Mouse (Mus musculus): ENCODE data around the gene Lhx8. TPM values are rescaled to one million over a fixed set of nuclear protein-coding genes. Genes with fewer than 3 reads are reported as not detected.
A peak's percentile ranks its signal among the peaks of the same experiment; 100 is the strongest.

The Lhx8 gene
- polyA plus RNA-seq, 1 experiment = 0.95 TPM

GRCm38 (mm10) chr3:154331003-154331340, 513 bp upstream of the Lhx8 start:
- H3K27me3 ChIP-seq (ENCODE audit: control insufficient read depth, insufficient read depth, low read length) = peaks cover 16% of the 10 kb centered on the region
- H3K36me3 ChIP-seq (ENCODE audit: control insufficient read depth, insufficient read depth, low read length) = no peaks in the 10 kb centered on the region
- no peak for TF ChIP-seq CTCF (IDR thresholded peaks at IDR 0.05; ENCODE audit: control insufficient read depth, insufficient read depth, insufficient replicate concordance, low read depth, low read length)
- TF ChIP-seq POLR2A (IDR thresholded peaks at IDR 0.05; ENCODE audit: control insufficient read depth, low read depth, low read length) = no peak
- no peak overlapping the region for H3K27ac ChIP-seq (ENCODE audit: control insufficient read depth, insufficient read depth, low read depth, low read length)
- H3K4me1 ChIP-seq (ENCODE audit: control insufficient read depth, insufficient read depth, low read length) = peaks cover 14% of the 10 kb centered on the region
- no peak overlapping the region for H3K4me3 ChIP-seq (ENCODE audit: control insufficient read depth, low read depth, low read length)

GRCm38 (mm10) chr3:154329323-154330180, 907 bp downstream of the Lhx8 start:
- Histone ChIP-seq H3K36me3 (ENCODE audit: control insufficient read depth, insufficient read depth, low read length) (no peaks in the 10 kb centered on the region), H3K4me3 (ENCODE audit: control insufficient read depth, low read depth, low read length) (peak overlapping the region; percentile 16; the same call in 1 of the 2 replicates), H3K27me3 (ENCODE audit: control insufficient read depth, insufficient read depth, low read length) (peaks cover 16% of the 10 kb centered on the region), H3K4me1 (ENCODE audit: control insufficient read depth, insufficient read depth, low read length) (peaks cover 14% of the 10 kb centered on the region), H3K27ac (ENCODE audit: control insufficient read depth, insufficient read depth, low read depth, low read length) (no peak overlapping the region)
- TF ChIP-seq POLR2A (IDR thresholded peaks at IDR 0.05; ENCODE audit: control insufficient read depth, low read depth, low read length) = no peak
- TF ChIP-seq CTCF (IDR thresholded peaks at IDR 0.05; ENCODE audit: control insufficient read depth, insufficient read depth, insufficient replicate concordance, low read depth, low read length) = no peak

GRCm38 (mm10) chr3:154328721-154329322, 1.6 kb downstream of the Lhx8 start:
- TF ChIP-seq CTCF (IDR thresholded peaks at IDR 0.05; ENCODE audit: control insufficient read depth, insufficient read depth, insufficient replicate concordance, low read depth, low read length) (no peak), POLR2A (IDR thresholded peaks at IDR 0.05; ENCODE audit: control insufficient read depth, low read depth, low read length) (no peak)
- Histone ChIP-seq H3K27ac (ENCODE audit: control insufficient read depth, insufficient read depth, low read depth, low read length) (no peak overlapping the region), H3K27me3 (ENCODE audit: control insufficient read depth, insufficient read depth, low read length) (peaks cover 16% of the 10 kb centered on the region), H3K36me3 (ENCODE audit: control insufficient read depth, insufficient read depth, low read length) (no peaks in the 10 kb centered on the region), H3K4me1 (ENCODE audit: control insufficient read depth, insufficient read depth, low read length) (peaks cover 14% of the 10 kb centered on the region), H3K4me3 (ENCODE audit: control insufficient read depth, low read depth, low read length) (no peak overlapping the region)

GRCm38 (mm10) chr3:154327883-154328720, 2.4 kb downstream of the Lhx8 start:
- peaks cover 14% of the 10 kb centered on the region for H3K27me3 ChIP-seq (ENCODE audit: control insufficient read depth, insufficient read depth, low read length)
- no peaks in the 10 kb centered on the region for H3K36me3 ChIP-seq (ENCODE audit: control insufficient read depth, insufficient read depth, low read length)
- no peak overlapping the region for H3K27ac ChIP-seq (ENCODE audit: control insufficient read depth, insufficient read depth, low read depth, low read length)
- H3K4me1 ChIP-seq (ENCODE audit: control insufficient read depth, insufficient read depth, low read length) = peaks cover 14% of the 10 kb centered on the region
- TF ChIP-seq CTCF (IDR thresholded peaks at IDR 0.05; ENCODE audit: control insufficient read depth, insufficient read depth, insufficient replicate concordance, low read depth, low read length) = no peak
- no peak for TF ChIP-seq POLR2A (IDR thresholded peaks at IDR 0.05; ENCODE audit: control insufficient read depth, low read depth, low read length)
- peak overlapping the region; percentile 54; the same call in 1 of the 2 replicates for H3K4me3 ChIP-seq (ENCODE audit: control insufficient read depth, low read depth, low read length)

GRCm38 (mm10) chr3:154327110-154327882, 3.2 kb downstream of the Lhx8 start:
- TF ChIP-seq CTCF (IDR thresholded peaks at IDR 0.05; ENCODE audit: control insufficient read depth, insufficient read depth, insufficient replicate concordance, low read depth, low read length) = no peak
- TF ChIP-seq POLR2A (IDR thresholded peaks at IDR 0.05; ENCODE audit: control insufficient read depth, low read depth, low read length) = no peak
- H3K36me3 ChIP-seq (ENCODE audit: control insufficient read depth, insufficient read depth, low read length) = no peaks in the 10 kb centered on the region
- no peak overlapping the region for H3K27ac ChIP-seq (ENCODE audit: control insufficient read depth, insufficient read depth, low read depth, low read length)
- H3K27me3 ChIP-seq (ENCODE audit: control insufficient read depth, insufficient read depth, low read length) = peaks cover 12% of the 10 kb centered on the region
- H3K4me1 ChIP-seq (ENCODE audit: control insufficient read depth, insufficient read depth, low read length) = peaks cover 14% of the 10 kb centered on the region
- no peak overlapping the region for H3K4me3 ChIP-seq (ENCODE audit: control insufficient read depth, low read depth, low read length)

GRCm38 (mm10) chr3:154321921-154322574, 8.4 kb downstream of the Lhx8 start:
- TF ChIP-seq CTCF (IDR thresholded peaks at IDR 0.05; ENCODE audit: control insufficient read depth, insufficient read depth, insufficient replicate concordance, low read depth, low read length) (no peak), POLR2A (IDR thresholded peaks at IDR 0.05; ENCODE audit: control insufficient read depth, low read depth, low read length) (no peak)
- no peak overlapping the region for H3K27ac ChIP-seq (ENCODE audit: control insufficient read depth, insufficient read depth, low read depth, low read length)
- H3K27me3 ChIP-seq (ENCODE audit: control insufficient read depth, insufficient read depth, low read length) = no peaks in the 10 kb centered on the region

More at GRCm38 (mm10) chr3:154321921-154322574, 8.4 kb downstream of the Lhx8 start:
- Histone ChIP-seq H3K4me3 (ENCODE audit: control insufficient read depth, low read depth, low read length) (no peak overlapping the region), H3K4me1 (ENCODE audit: control insufficient read depth, insufficient read depth, low read length) (no peaks in the 10 kb centered on the region; the same call in 1 of the 2 replicates), H3K36me3 (ENCODE audit: control insufficient read depth, insufficient read depth, low read length) (no peaks in the 10 kb centered on the region)
